Mouse (Mus musculus) ovary, adult 18-20 months (tissue): Measurements from ENCODE around the gene Ccdc126.

ENCODE experiments used
- DNase-seq: peaks from one replicate; pipeline ENCODE4 v3.0.0; 2022; ENCODE audit warnings: low spot score, mixed read lengths

Gene Ccdc126

GRCm38 (mm10) chr6:49343737-49344469 lies 24.8 kb downstream of the Ccdc126 start:
- DNase-seq = no peak

- DNase-seq = no peak
Observed at GRCm38 (mm10) chr6:49349826-49350225, 30.8 kb downstream of the Ccdc126 start.

- no peak for DNase-seq
Observed at GRCm38 (mm10) chr6:49354613-49355012, 35.5 kb downstream of the Ccdc126 start.

DNA sequence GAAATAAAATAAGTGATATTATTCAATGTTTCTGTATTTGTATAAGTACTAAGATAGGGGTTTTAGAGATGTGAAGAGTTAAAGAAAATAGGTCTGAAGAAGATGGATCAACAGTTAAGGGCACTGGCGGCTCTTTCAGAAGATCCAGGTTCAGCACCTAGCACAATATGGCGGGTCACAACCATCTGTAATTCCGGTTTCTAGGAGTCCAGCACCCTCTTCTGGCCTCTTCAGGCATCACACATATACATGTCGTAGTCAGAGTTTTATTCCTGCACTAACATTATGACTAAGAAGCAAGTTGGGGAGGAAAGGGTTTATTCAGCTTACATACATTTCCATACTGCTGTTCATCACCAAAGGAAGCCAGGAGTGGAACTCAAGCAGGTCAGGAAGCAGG lies 36.1 kb downstream of the Ccdc126 start:
- no peak for DNase-seq

GRCm38 (mm10) chr6:49360420-49360819 lies 41.3 kb downstream of the Ccdc126 start:
- DNase-seq = no peak

- DNase-seq = peak; percentile 87
Observed at GRCm38 (mm10) chr6:49367159-49368054, 48.3 kb downstream of the Ccdc126 start, which contains the start of gene Fam221a. Gene Fam221a (plus strand): TSS chr6:49367739.

GRCm38 (mm10) chr6:49368212-49368611 lies 49.1 kb downstream of the Ccdc126 start:
- DNase-seq = no peak

DNA sequence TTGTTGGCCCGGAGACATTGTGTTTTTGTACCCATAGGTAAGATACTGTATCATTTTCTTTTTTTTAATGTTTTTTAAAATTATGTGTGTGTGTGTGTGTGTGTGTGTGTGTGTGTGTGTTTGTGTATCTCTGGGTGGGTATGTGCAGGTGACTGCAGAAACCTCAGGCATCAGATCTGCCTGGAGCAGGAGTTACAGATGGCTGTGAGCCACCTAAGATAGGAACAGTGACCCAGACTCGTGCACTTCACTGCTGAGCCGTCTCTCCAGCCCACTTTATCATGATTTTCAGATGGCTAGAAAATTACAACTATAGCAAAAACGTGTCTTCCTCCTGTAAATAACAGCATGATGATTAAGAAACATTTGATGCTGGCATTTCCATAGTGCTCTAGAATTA lies 53.6 kb downstream of the Ccdc126 start:
- DNase-seq = no peak

- no peak for DNase-seq
Observed at GRCm38 (mm10) chr6:49373943-49374342, 54.9 kb downstream of the Ccdc126 start.

DNA sequence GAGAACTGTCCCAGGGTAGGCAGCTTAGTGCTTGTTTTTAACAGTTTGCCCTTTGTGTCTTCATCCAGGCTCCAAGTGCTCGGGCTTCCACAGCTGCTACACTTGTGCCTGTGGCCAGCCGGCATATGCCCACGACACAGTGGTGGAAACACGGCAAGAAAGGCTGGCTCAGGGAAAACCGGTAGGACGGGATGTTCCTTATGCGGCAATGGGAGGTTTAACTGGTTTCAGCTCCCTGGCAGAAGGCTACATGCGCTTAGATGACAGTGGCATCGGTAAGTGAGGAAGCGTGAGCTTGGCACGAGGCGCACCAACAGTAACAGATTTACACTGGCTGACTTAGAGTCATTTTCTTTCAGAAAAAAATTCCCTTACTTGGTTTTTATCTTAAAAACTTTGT lies 59.3 kb downstream of the Ccdc126 start:
- DNase-seq = no peak
